Mouse (Mus musculus) kidney, adult 2 months (tissue): ENCODE data around the gene Slc37a3.

Experiments used
- CTCF ChIP-seq: fragments of 200-500 bp; conservative IDR thresholded peaks from 2 replicates; pipeline ENCODE4 v1.5.1; 2011; ENCODE audit warnings: low read depth, mild to moderate bottlenecking, control low read depth, low read length, moderate library complexity, mixed read lengths; ENCODE audit not compliant: insufficient read depth, insufficient read length
- POLR2A ChIP-seq: fragments of 200-500 bp; IDR thresholded peaks from one replicate; pipeline ENCODE4 v1.6.1; 2011; ENCODE audit warnings: low read depth, low read length, control low read depth

DNA sequence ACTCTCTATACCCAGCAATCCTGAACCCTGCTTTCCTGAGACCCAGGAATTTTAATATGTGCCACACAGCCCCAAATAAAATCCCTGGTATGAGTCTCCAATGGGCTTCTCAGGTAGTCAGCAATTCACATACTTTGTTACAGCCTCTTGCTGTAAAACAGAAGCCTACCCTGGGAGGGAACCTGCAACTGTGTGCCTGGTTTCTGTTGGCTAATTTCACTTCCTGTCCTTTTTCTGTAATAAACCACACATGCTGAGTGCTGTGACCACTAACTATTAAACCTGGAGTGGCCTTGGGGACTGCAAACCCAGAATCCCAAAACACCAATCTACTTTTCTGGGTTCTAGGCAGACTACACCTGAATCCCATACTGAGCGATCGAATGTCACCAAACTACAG is 14.8 kb downstream of the Slc37a3 start:
- TF ChIP-seq CTCF, result no peak
- no peak for TF ChIP-seq POLR2A
